Mouse (Mus musculus) small intestine, adult 2 months (tissue): ENCODE measurements around the gene 1810030O07Rik.

ENCODE experiments used
- CTCF ChIP-seq: fragments of 200-500 bp; IDR thresholded peaks from 2 replicates; pipeline ENCODE4 v1.5.1; 2012; ENCODE audit warnings: low read depth, mild to moderate bottlenecking, control low read depth, inconsistent platforms, low read length, moderate library complexity, mixed read lengths; ENCODE audit not compliant: insufficient replicate concordance, insufficient read length; ENCODE audit errors: extremely low read depth
- POLR2A ChIP-seq: fragments of 200-500 bp; IDR thresholded peaks from 2 replicates; pipeline ENCODE4 v1.6.1; 2012; ENCODE audit warnings: low read depth, mild to moderate bottlenecking, control low read depth, inconsistent platforms, low read length, moderate library complexity

GRCm38 (mm10) chrX:12651906-12652305, 21.6 kb downstream of the 1810030O07Rik start:
- TF ChIP-seq CTCF (no peak), POLR2A (no peak)
